Mouse (Mus musculus) olfactory bulb, adult 2 months (tissue): ENCODE measurements at regions not wholly inside any gene's neighbourhood (a gene's known extent, or its start where the extent isn't known, plus 50 kb on each side); places are given as distances from the start of the nearest gene placed in this dataset.

Experiments used
- CTCF ChIP-seq: fragments of 200-500 bp; IDR thresholded peaks from 2 replicates; pipeline ENCODE4 v1.5.1; 2012; ENCODE audit warnings: low read depth, mild to moderate bottlenecking, low read length, moderate library complexity; ENCODE audit not compliant: insufficient read depth
- POLR2A ChIP-seq: fragments of 200-500 bp; IDR thresholded peaks from 2 replicates; pipeline ENCODE4 v1.6.1; 2012; ENCODE audit warnings: mild to moderate bottlenecking, low read depth, low read length, moderate library complexity; ENCODE audit not compliant: insufficient read depth

GRCm38 (mm10) chr7:83401001-83401400, 183.7 kb upstream of the Tmc3 start:
- TF ChIP-seq CTCF, result no peak
- TF ChIP-seq POLR2A, result no peak
